Mouse (Mus musculus): ENCODE data around the gene Sun2.

The Sun2 gene

GRCm38 (mm10) chr15:79683707-79684465, 58.5 kb downstream of the Sun2 start:
- DNase-seq, result no peak

- no peak for DNase-seq
These were observed 59.2 kb downstream of the Sun2 start for GRCm38 (mm10) chr15:79683146-79683545.

GRCm38 (mm10) chr15:79681973-79682372, 60.4 kb downstream of the Sun2 start:
- no peak for DNase-seq

GRCm38 (mm10) chr15:79677936-79678335, 64.4 kb downstream of the Sun2 start:
- no peak for DNase-seq
